Mouse (Mus musculus) gastrocnemius, adult 18-20 months (tissue): ENCODE measurements at regions not wholly inside any gene's neighbourhood (a gene's known extent, or its start where the extent isn't known, plus 50 kb on each side); places are given as distances from the start of the nearest gene placed in this dataset.

Experiments
- DNase-seq: peaks from one replicate; pipeline ENCODE4 v3.0.0; 2021; ENCODE audit warnings: low spot score
- microRNA-seq: library from miRNA; unstranded; fragments of <30 nt; microRNA quantifications from one replicate; pipeline ENCODE4 v1.2.0, GENCODE M21; 2021

DNA sequence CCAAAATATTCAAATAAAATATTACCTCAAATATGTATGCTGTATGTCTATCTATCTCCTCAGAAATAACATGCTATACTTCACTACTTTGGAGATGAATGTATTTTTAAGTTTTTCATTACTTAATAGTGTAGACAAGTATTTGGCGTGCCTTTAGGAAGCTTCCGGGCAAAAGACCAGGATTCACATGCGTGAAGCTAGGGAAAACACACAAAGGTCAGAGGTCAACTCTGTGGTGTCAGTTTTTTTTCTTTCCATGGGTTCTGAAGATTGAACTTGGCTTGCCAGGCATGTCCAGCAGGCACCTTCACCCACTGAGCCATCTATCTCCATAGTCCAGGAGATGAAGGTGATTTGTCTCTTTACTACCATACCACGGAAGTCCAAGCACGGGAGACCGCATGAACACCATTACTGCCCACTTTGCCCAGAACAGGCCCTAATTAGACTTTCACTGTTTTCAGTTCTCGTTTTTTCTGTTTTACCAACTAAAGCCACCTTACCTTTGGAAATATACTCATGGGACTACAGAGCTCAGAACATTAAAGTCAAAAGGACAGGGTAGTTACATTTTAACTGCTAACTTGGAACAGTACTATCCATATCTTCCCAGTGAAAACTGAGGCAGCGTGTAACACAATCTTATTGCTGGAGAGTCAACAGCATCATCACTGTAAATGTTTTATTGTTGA lies 76.9 kb upstream of the Ak4 start:
- DNase-seq = no peak

DNA sequence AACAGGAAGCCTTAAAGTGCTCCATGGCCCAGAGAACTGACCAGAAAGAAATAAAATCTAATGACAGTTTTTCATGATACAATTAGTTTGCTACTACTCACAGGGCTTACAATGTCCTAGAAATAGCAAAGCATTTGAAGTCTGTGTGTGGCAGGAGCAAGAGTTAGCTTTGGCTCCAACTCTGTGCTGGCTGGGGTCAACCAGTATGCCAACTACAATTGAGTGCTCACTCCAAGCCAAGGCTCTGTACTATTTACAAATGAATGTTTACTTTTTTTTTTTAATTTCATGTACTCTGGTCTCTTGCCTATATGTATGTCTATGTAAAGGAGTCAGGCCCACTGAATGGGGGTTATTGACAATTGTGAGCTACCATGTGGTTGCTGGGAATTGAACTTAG lies 75.7 kb upstream of the Jak1 start:
- no peak for DNase-seq

DNA sequence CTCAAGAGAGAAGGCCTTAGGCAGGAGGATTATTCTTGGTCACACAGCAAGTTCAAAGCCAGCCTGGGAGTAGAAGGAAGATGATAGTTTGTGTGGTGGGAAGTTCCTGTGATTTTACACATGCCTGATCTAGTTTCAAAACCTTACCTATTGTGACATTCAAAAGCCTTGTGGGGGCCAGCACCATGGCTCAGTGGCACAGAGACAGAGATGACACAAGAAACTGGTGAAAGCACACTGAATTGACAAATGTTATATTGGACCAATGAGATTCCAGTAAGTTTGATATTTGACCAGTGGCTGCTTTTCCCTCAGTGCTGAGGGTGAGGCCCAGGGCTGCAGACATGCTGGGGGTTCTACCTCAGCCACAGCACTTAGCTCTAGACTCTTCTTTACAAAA lies 73.1 kb upstream of the Jak1 start:
- DNase-seq = no peak

DNA sequence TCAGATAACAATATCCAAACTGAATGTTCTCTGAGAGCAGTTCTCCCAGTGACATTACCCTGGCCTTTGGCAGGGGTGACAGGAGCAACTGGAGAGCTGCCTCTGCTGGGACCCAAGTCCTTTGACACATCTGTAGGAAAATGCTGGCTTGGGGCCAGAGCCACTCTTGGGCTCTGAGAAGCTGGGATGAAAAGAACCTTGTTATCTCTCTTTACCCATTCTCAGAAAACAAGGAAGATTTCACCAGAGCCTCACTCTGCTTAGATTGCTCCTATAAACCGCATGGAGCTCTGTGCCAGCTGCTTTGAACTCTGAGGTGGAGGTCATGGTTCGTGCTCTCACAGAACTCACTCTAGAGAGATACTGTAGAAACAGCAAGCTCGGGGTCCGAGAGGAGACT lies 71.7 kb upstream of the Jak1 start:
- DNase-seq = no peak

DNA sequence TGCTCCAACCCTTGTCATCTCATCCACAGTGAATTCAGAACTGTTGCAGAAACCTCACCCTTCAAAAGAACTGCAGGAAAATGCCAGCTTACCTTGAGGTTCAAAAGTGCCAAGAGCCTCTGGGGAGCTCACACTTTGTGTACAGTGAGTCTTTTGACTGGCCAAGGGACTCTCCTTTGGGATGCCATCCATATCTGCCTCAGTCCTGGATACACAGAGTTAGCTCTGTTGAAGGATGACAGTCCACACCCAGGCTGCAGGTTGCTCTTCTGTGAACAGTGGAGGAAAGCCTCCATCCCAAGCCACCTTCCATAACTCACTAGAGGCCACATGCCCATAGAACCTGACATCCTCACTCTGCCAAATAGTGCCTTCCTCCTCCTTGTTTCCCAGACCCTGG lies 71.3 kb upstream of the Jak1 start:
- no peak for DNase-seq

DNA sequence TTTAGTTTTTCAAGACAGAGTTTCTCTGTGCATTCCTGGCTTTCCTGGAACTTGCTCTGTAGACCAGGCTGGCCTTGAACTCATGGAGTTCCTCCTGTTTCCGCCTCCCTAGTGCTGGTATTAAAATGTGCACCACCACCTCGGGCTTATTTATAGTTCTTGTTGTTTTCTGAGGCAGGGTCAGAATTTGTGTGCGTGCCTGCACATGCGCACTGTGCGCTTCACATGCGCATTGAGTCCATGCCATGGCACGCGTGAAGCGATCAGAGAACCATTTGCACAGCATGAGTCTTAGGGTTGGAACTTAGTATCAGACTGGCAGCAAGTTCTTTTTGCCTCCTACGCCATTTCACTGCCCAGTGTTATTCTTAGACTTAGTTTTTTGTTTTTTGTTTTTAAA lies 68.8 kb upstream of the Jak1 start:
- DNase-seq = no peak

DNA sequence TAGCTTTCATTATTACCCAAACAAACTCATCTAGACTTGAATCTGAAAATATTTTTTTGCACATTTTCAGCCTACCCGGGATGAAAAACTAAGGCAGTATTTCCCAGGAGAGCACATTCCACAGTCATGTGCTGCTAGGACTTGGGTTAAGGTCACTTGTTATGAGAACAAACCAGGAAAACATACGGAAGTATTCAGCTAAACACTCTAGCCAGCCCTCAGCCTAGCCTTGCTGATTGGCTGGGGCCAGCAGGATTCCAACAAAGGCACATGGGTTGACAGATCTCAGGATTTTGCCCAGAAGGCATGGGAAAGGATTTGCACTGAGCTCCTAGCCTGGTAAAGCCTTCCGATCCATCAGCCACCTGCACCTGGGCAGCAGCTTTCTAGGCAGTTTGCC lies 68.0 kb upstream of the Jak1 start:
- DNase-seq = peak; percentile 43

DNA sequence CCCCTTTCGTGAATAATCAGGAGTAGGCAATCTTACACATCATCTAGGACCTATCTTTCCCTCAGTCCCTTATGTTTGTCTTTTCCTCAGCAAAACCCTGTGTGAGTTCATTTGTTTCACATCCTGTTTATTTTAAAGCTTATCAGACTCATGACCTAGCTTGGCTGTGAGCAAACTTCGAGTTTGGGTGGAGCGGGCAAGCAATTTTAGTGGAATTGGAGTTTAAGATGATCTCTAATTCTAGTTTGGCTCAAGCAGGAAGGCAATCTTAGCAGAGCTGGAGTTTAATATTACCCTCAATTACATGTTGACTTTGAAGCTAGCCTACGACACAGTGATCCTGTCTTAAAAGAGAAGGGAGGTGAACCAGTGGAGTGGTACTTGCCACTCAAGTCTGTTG lies 66.1 kb upstream of the Jak1 start:
- DNase-seq = no peak

DNA sequence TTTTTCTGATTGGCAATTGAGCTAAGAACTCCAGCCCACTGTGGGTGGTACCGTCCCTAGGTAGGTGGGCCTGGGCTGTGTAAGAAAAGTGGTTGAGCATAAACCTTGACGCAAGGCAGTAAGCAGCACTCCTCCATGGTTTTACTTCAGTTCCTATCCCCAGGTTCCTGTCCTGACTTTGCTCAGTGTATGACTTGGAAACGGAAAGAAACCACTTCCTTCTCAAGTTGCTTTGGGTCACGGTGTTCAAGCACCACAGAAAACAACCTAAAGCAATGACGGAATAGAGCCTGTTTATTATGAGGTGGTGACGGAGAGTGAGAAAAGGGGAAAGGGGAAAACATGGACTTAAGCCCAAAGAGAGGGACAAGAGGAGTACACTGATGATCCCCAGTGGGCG lies 64.0 kb upstream of the Jak1 start:
- DNase-seq = no peak

DNA sequence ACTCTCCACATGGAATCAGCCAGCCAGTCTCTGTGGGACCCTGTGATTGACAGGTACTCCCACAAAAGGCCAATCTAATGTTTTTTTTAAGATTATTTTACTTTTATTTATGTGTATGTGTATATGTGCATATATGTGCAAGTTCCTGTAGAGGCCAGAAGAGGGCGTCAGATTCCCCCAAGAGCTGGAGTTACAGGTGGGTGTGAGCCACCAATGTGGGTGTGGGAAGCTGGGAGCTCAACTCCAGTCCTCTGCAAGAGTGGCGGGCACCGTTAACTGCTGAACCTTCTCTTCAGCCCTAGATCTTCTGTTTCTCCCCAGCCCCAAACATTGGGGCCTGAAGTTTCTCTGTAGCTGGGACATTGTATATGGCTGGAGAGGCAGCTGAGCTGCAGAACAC lies 61.0 kb upstream of the Jak1 start:
- DNase-seq = no peak

DNA sequence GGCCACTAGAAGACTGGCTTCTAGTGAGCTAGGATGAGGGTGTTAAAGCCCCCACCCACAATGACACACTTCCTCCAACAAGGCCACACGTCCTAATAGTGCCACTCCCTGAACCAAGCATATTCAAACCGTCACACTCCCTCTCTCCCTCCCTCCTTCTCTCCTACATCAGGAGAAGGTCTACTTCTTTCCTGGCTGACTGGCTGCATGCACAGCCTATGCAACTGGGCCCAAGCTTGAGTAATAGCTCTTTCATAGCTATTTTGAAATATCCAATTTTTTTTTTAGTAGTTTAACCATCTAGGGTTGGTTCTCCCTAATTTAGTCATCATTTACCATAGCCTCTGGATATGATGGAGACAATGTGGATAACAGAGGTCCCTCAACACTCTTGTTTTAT lies 56.6 kb upstream of the Jak1 start:
- DNase-seq = no peak

DNA sequence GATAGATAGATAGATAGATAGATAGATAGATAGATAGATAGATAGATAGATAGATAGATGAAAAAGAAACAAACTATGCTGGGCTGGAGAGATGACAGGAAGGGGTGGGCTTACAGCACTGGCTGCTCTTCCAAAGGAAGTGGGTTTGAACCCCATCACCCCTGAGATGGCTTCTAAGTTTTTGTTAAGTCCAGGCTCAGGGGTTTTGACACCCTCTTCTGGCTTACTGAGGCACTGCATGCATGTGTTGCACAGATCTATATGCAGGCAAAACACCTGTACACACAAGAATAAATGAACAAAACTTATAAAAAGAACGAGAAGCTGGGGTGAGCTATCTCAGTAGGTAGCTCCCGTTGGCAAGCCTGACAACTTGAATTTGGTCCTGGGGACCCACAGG lies 55.5 kb upstream of the Jak1 start:
- DNase-seq = no peak

DNA sequence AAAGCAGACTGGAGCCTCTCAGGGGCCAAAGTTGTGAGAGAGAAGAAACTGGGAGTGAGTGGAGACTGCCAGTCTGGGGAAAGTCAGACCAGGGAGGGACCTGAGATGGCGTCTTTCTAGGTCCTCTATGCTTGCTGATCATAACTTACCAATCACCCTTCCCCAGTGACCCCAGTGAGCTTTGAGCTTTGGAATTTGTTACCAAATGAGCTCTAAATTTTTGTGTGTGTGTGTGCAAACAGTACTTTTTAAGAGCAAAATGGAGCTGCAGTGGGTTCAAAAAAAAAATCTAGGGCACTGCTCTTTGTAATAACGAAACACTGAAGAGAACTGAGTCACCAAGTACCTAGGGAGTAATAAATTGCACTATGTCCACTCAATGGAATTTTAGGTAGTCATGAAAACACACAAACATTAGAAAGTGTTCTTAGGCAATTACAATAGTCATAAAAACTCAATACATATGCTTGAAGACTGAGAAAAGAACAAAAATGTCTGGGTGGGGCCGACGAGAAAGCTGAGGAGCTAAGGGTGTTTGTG lies 54.7 kb upstream of the Jak1 start:
- DNase-seq = no peak

DNA sequence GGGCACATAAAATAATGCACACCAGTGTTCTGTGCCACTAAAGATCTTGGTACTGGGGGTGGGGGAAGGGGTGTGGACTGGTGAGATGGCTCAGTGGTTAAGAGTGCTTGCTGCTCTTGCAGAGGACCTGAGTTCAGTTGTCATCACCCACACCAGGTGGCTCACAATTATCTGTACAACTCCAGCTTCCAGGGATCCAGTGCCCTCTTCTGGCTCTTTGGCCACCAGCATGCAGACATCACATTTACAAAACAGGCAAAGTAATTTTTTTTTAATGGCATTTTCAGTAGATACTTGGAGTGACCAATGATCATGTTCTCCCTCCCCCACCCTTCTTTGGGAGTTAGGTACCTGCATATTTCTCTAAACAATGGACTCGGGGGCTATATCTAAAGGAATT lies 53.8 kb upstream of the Jak1 start:
- no peak for DNase-seq

DNA sequence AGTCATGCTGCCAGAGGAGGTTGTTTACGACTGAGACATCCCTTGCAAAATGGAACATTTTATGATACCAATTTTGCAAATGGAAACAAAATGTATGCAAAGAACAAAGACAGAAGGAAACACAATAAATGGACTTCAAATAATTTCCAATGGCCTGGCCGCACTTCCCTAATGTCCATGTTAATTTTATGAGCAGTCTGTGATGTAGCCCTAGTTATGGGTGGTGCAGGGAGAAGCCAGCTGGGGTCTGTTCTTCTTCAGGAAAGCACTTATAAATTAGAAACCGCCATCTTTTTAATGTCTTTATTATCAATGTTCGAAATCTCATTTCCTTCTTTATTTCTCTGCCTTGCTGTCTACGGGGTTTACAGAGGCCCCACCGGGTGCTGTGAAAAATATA lies 51.0 kb upstream of the Jak1 start:
- no peak for DNase-seq

Small RNA genes lying in the stretch of these regions (microRNA-seq; reads per million reads assigned to microRNA genes)
- gene Mir101a = 462 reads per million, percentile 74 among the genes with 10 or more reads in this experiment
